Mouse (Mus musculus) embryonic fibroblast, embryonic 13.5 days (primary cell): ENCODE data around the gene Olfr648. TPM values are rescaled to one million over a fixed set of nuclear protein-coding genes. Genes with fewer than 3 reads are reported as not detected.

Experiments
- H3K27ac ChIP-seq: 2 replicates; pipeline ENCODE4 v1.5.1; 2012; ENCODE audit warnings: low read length, control low read depth, inconsistent platforms; ENCODE audit not compliant: insufficient read depth
- H3K4me1 ChIP-seq: 2 replicates; pipeline ENCODE4 v1.6.1; 2011; ENCODE audit warnings: low read length; ENCODE audit not compliant: control insufficient read depth, insufficient read depth
- H3K4me3 ChIP-seq: 2 replicates; pipeline ENCODE4 v1.5.1; 2011; ENCODE audit warnings: mild to moderate bottlenecking, control low read depth, low read length; ENCODE audit not compliant: insufficient read depth
- CTCF ChIP-seq: IDR thresholded peaks from 2 replicates; pipeline ENCODE4 v1.5.1; 2011; ENCODE audit warnings: mild to moderate bottlenecking, control low read depth, low read length, moderate library complexity, borderline replicate concordance; ENCODE audit not compliant: insufficient read depth
- POLR2A ChIP-seq: IDR thresholded peaks from 2 replicates; pipeline ENCODE4 v1.6.1; 2011; ENCODE audit warnings: low read depth, mild to moderate bottlenecking, control low read depth, low read length, moderate library complexity
- polyA plus RNA-seq: library from polyadenylated mRNA; stranded (reverse); fragments of >200 nt; gene quantifications from 2 replicates; pipeline ENCODE4 v1.2.4, GENCODE M21; 2011; ENCODE audit warnings: low read depth; ENCODE audit not compliant: missing spikeins, insufficient read length

Olfr648 gene
- polyA plus RNA-seq, 1 experiment: not detected

- H3K27ac ChIP-seq: no peak overlapping the region
- TF ChIP-seq CTCF (no peak), POLR2A (no peak)
- H3K4me1 ChIP-seq: no peaks in the 10 kb centered on the region
- H3K4me3 ChIP-seq: no peak overlapping the region
These were observed 4.7 kb downstream of the Olfr648 start for GRCm38 (mm10) chr7:104178422-104179054.

- TF ChIP-seq POLR2A: no peak
- no peak for TF ChIP-seq CTCF
- Histone ChIP-seq H3K4me1 (no peaks in the 10 kb centered on the region), H3K27ac (no peak overlapping the region)
These were observed 8.1 kb downstream of the Olfr648 start for GRCm38 (mm10) chr7:104175085-104175484.

DNA sequence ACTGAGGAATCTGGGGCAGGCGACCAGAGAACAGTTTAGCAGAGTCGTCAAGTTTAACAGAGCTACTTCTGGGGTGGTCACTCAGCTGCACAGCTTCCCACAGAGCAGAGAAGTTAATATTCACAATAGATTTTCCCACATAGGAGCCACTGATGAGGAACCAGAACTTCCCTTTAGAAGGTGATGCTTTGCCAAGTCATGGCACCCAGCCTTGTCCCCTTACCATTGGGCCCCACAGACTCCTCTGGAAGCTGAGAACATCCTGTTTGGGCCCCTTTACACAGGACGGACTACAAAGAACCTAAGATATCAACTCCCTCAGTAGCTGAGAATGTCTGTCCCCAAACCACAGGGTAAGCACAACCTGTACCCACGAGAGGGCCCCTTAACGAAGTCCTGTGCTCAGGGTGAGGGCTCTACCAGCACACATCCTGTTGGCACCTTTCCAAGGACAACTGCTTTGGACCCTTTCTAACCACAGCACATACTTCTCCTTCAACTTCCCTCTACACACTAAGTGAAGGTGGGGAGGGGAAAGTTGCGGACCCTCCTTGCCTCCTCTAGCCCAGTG lies 13.5 kb downstream of the Olfr648 start:
- no peaks in the 10 kb centered on the region for H3K4me1 ChIP-seq
- no peak overlapping the region for H3K27ac ChIP-seq
- TF ChIP-seq POLR2A (no peak), CTCF (no peak)
- H3K4me3 ChIP-seq: no peak overlapping the region

More at GRCm38 (mm10) chr7:104175085-104175484, 8.1 kb downstream of the Olfr648 start:
- no peak overlapping the region for H3K4me3 ChIP-seq

DNA sequence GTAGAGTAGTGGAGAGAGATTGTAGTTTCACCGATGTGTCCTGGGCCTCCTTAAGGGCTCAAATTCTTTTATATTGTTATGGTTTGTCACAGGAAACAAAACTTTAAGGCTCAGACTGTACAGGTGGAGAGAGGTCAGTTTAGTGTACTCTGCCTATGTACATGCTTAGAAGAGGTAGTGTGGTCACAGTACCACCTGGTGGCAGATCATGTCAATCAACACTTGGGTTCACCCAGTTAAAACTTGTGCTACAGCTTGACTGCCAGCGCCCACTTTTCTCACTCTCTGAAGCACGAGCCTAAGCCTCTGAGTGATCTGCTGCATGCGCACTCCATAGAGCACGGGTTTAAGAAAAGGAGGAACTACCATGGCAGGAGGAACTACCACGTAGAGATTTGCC lies 16.1 kb downstream of the Olfr648 start:
- TF ChIP-seq POLR2A (no peak), CTCF (no peak)
- Histone ChIP-seq H3K27ac (no peak overlapping the region), H3K4me3 (no peak overlapping the region), H3K4me1 (no peaks in the 10 kb centered on the region)

- no peak within 1 kb of the TSS for H3K4me3 ChIP-seq
- H3K27ac ChIP-seq: no peak within 1 kb of the TSS
- TF ChIP-seq POLR2A (no peak), CTCF (no peak)
- H3K4me1 ChIP-seq: no peaks in the 10 kb centered on the region
These were observed 32.7 kb downstream of the Olfr648 start, which contains the start of gene Ubqlnl for GRCm38 (mm10) chr7:104150456-104150855. Gene Ubqlnl (minus strand): TSS chr7:104150556.

GRCm38 (mm10) chr7:104143179-104143578 lies 40.0 kb downstream of the Olfr648 start, which contains the start of gene Ubqln3:
Gene Ubqln3 (minus strand): TSS chr7:104143279.
- TF ChIP-seq POLR2A: no peak
- TF ChIP-seq CTCF: no peak
- H3K27ac ChIP-seq: no peak within 1 kb of the TSS
- H3K4me1 ChIP-seq: no peaks in the 10 kb centered on the region
- no peak within 1 kb of the TSS for H3K4me3 ChIP-seq

GRCm38 (mm10) chr7:104137305-104137704 lies 45.9 kb downstream of the Olfr648 start, which contains the start of gene Olfr643:
Gene Olfr643 (minus strand): TSS chr7:104137405.
- Histone ChIP-seq H3K4me3 (no peak within 1 kb of the TSS), H3K4me1 (no peaks in the 10 kb centered on the region), H3K27ac (no peak within 1 kb of the TSS)
- TF ChIP-seq POLR2A (no peak), CTCF (no peak)

GRCm38 (mm10) chr7:104129726-104130125 lies 53.5 kb downstream of the Olfr648 start, which contains the start of gene Ubqln5:
Gene Ubqln5 (minus strand): TSS chr7:104129826.
- no peak for TF ChIP-seq CTCF
- TF ChIP-seq POLR2A: no peak
- H3K4me1 ChIP-seq: no peaks in the 10 kb centered on the region
- H3K4me3 ChIP-seq: no peak within 1 kb of the TSS
- no peak within 1 kb of the TSS for H3K27ac ChIP-seq

Other genes with a start within 250 kb of the Olfr648 start
- gene Olfr632, start 249.0 kb downstream of the Olfr648 start, polyA plus RNA-seq: not detected in 2 replicates
- gene Olfr633, start 239.0 kb downstream of the Olfr648 start, polyA plus RNA-seq: not detected in 2 replicates
- not detected in 2 replicates for gene Olfr635, start 212.2 kb downstream of the Olfr648 start, polyA plus RNA-seq
- not detected in 2 replicates for gene Olfr638, start 184.6 kb downstream of the Olfr648 start, polyA plus RNA-seq
- not detected in 2 replicates for gene Olfr639, start 166.1 kb downstream of the Olfr648 start, polyA plus RNA-seq
- not detected in 2 replicates for gene Olfr640, start 157.8 kb downstream of the Olfr648 start, polyA plus RNA-seq
- gene Olfr641, start 147.9 kb downstream of the Olfr648 start, polyA plus RNA-seq: not detected in 2 replicates
- not detected in 2 replicates for gene Olfr642, start 130.7 kb downstream of the Olfr648 start, polyA plus RNA-seq
- not detected in 2 replicates for gene 4930516K23Rik, start 121.9 kb downstream of the Olfr648 start, polyA plus RNA-seq
- gene Olfr644, start 111.5 kb downstream of the Olfr648 start, polyA plus RNA-seq: not detected in 2 replicates
- gene Olfr645, start 97.9 kb downstream of the Olfr648 start, polyA plus RNA-seq: not detected in 2 replicates
- gene Olfr646, start 78.5 kb downstream of the Olfr648 start, polyA plus RNA-seq: not detected in 2 replicates
- gene Ubqln5, start 53.6 kb downstream of the Olfr648 start, polyA plus RNA-seq: not detected in 2 replicates
- not detected in 2 replicates for gene Olfr643, start 46.0 kb downstream of the Olfr648 start, polyA plus RNA-seq
- not detected in 2 replicates for gene Ubqln3, start 40.1 kb downstream of the Olfr648 start, polyA plus RNA-seq
- gene Ubqlnl, start 32.8 kb downstream of the Olfr648 start, polyA plus RNA-seq: not detected in 2 replicates
- not detected in 2 replicates for gene Olfm5, start 18.6 kb downstream of the Olfr648 start, polyA plus RNA-seq
- gene Olfr649, start 12.6 kb upstream of the Olfr648 start, polyA plus RNA-seq: not detected in 2 replicates
- 0.67 and 1.4 TPM in 2 replicates for gene Trim6, start 35.4 kb upstream of the Olfr648 start, polyA plus RNA-seq
- gene Trim34a, start 61.1 kb upstream of the Olfr648 start, polyA plus RNA-seq: 4.9 and 5.8 TPM in 2 replicates
- 2.1 and 2.4 TPM in 2 replicates for gene Trim5, start 104.7 kb upstream of the Olfr648 start, polyA plus RNA-seq
- 21.7 and 23.2 TPM in 2 replicates for gene Trim12a, start 132.1 kb upstream of the Olfr648 start, polyA plus RNA-seq
- not detected in 2 replicates for gene Trim34b, start 146.1 kb upstream of the Olfr648 start, polyA plus RNA-seq
- gene Trim12c, start 170.0 kb upstream of the Olfr648 start, polyA plus RNA-seq: 16.1 and 17.2 TPM in 2 replicates
- not detected in 2 replicates for gene Trim30b, start 186.5 kb upstream of the Olfr648 start, polyA plus RNA-seq
- gene Trim30c, start 217.4 kb upstream of the Olfr648 start, polyA plus RNA-seq: not detected in 2 replicates